Mouse (Mus musculus) MEL (cell line): ENCODE data around the gene Galntl6.

Source experiments
- CTCF ChIP-seq, 3 experiments: IDR thresholded peaks in 2 of 3; conservative IDR thresholded peaks in 1 of 3; 2 replicates each; pipeline ENCODE4 v1.5.1; 2011 to 2012; ENCODE audit warnings: low read length in 3 of 3, low read depth in 2 of 3, mild to moderate bottlenecking in 2 of 3, improper control_type of control experiment in 1 of 3, inconsistent platforms in 1 of 3, mixed read lengths in 1 of 3, moderate library complexity in 1 of 3; ENCODE audit not compliant: control insufficient read depth in 1 of 3, insufficient read depth in 1 of 3, poor library complexity in 1 of 3, severe bottlenecking in 1 of 3
- MEF2A ChIP-seq: IDR thresholded peaks from 2 replicates; pipeline ENCODE4 v1.6.1; 2014; ENCODE audit warnings: low read depth, mild to moderate bottlenecking, inconsistent platforms, low read length, improper control_type of control experiment; ENCODE audit not compliant: poor library complexity, insufficient replicate concordance, severe bottlenecking; ENCODE audit errors: extremely low read depth
- NRF1 ChIP-seq: IDR thresholded peaks from 2 replicates; pipeline ENCODE4 v1.6.1; 2014; ENCODE audit warnings: low read depth, mild to moderate bottlenecking, inconsistent platforms, low read length, improper control_type of control experiment, moderate library complexity; ENCODE audit not compliant: poor library complexity, insufficient read depth, severe bottlenecking
- POLR2A ChIP-seq, 2 experiments: IDR thresholded peaks; 2 replicates each; pipeline ENCODE4 v1.6.1; 2011 to 2012; ENCODE audit warnings: low read length in 2 of 2, mild to moderate bottlenecking in 2 of 2, control low read depth in 1 of 2, improper control_type of control experiment in 1 of 2, low read depth in 1 of 2, moderate library complexity in 1 of 2; ENCODE audit not compliant: control insufficient read depth in 1 of 2, insufficient read depth in 1 of 2, poor library complexity in 1 of 2
- UBTF ChIP-seq: IDR thresholded peaks from 2 replicates; pipeline ENCODE4 v1.6.1; 2012; ENCODE audit warnings: low read depth, mild to moderate bottlenecking, inconsistent platforms, low read length, improper control_type of control experiment, moderate library complexity, borderline replicate concordance; ENCODE audit not compliant: insufficient read depth

- TF ChIP-seq CTCF (IDR thresholded peaks at IDR 0.05 in 2 of 3, conservative IDR thresholded peaks at IDR 0.05 in 1 of 3; ENCODE audit: control insufficient read depth in 1 of 3, insufficient read depth in 1 of 3, low read depth in 2 of 3, low read length in 3 of 3, poor library complexity in 1 of 3, severe bottlenecking in 1 of 3) (no peak), UBTF (no peak), NRF1 (no peak), MEF2A (no peak), POLR2A (IDR thresholded peaks at IDR 0.05; ENCODE audit: control insufficient read depth in 1 of 2, insufficient read depth in 1 of 2, low read depth in 1 of 2, low read length in 2 of 2, poor library complexity in 1 of 2) (no peak)
Measured at GRCm38 (mm10) chr8:58234220-58234619, 678.2 kb downstream of the Galntl6 start.
